Mouse (Mus musculus) kidney, embryonic 15.5 days (tissue): Measurements from ENCODE around the gene Rho. TPM values are rescaled to one million over a fixed set of nuclear protein-coding genes. Genes with fewer than 3 reads are reported as not detected.

Experiments
- ATAC-seq: fragments of 200-750 bp; cut with Nextera tagmentation; replicated peaks from 2 replicates; pipeline ENCODE4 v1.8.0; 2017; ENCODE audit warnings: moderate TSS enrichment; ENCODE audit not compliant: low FRiP score
- H3K27ac ChIP-seq: fragments of 300-500 bp; sonication (generic); 2 replicates; pipeline ENCODE4 v1.5.1; 2015; ENCODE audit warnings: mild to moderate bottlenecking, inconsistent platforms
- H3K27me3 ChIP-seq: fragments of 300-500 bp; sonication (generic); 2 replicates; pipeline ENCODE4 v1.6.1; 2015; ENCODE audit warnings: inconsistent platforms
- H3K36me3 ChIP-seq: fragments of 300-500 bp; sonication (generic); 2 replicates; pipeline ENCODE4 v1.6.1; 2015; ENCODE audit warnings: inconsistent platforms
- H3K4me1 ChIP-seq: fragments of 300-500 bp; sonication (generic); 2 replicates; pipeline ENCODE4 v1.6.1; 2015; ENCODE audit warnings: inconsistent platforms
- H3K4me2 ChIP-seq: fragments of 300-500 bp; sonication (generic); 2 replicates; pipeline ENCODE4 v1.6.1; 2015; ENCODE audit warnings: moderate library complexity, mild to moderate bottlenecking, inconsistent platforms
- H3K4me3 ChIP-seq: fragments of 300-500 bp; sonication (generic); replicated peaks from 2 replicates; pipeline ENCODE4 v1.5.1; 2015; ENCODE audit warnings: mild to moderate bottlenecking, inconsistent platforms
- H3K9ac ChIP-seq: fragments of 300-500 bp; sonication (generic); 2 replicates; pipeline ENCODE4 v1.6.1; 2015; ENCODE audit warnings: mild to moderate bottlenecking, inconsistent platforms
- H3K9me3 ChIP-seq: fragments of 300-500 bp; sonication (generic); replicated peaks from 2 replicates; pipeline ENCODE4 v1.6.1; 2016; ENCODE audit warnings: inconsistent platforms
- WGBS: fragments of 180-500 bp; shearing (Covaris S2); methylation state at CpG from one replicate; pipeline ENCODE4 v1.1.7; 2015; ENCODE audit warnings: mixed read lengths; 5-methylcytosine and 5-hydroxymethylcytosine counted together
- polyA plus RNA-seq: library from polyadenylated mRNA; unstranded; fragments of >200 nt; fragmentation: Nextera tagmentation; extraction: Ambion mirVana; gene quantifications from 2 replicates; pipeline ENCODE4 v1.2.1, GENCODE M21; 2015

Gene Rho
- polyA plus RNA-seq, 1 experiment from 2014 or later: 0.14 TPM

- no peak for ATAC-seq
- Histone ChIP-seq H3K9me3 (no peaks in the 10 kb centered on the region), H3K9ac (no peak overlapping the region), H3K4me2 (no peak overlapping the region), H3K4me1 (peaks cover 42% of the 10 kb centered on the region), H3K4me3 (no peak overlapping the region), H3K27me3 (no peaks in the 10 kb centered on the region), H3K27ac (peak overlapping the region; percentile 48; the same call in 1 of the 2 replicates), H3K36me3 (peaks cover 83% of the 10 kb centered on the region)
- WGBS: 89% methylated on average over 9 of the region's 9 CpGs
Measured at GRCm38 (mm10) chr6:115958445-115958844, 26.9 kb downstream of the Rho start.

GRCm38 (mm10) chr6:115959151-115959691 is 27.7 kb downstream of the Rho start:
- no peaks in the 10 kb centered on the region for H3K27me3 ChIP-seq
- ATAC-seq: no peak

GRCm38 (mm10) chr6:115960322-115960721 is 28.8 kb downstream of the Rho start:
- ATAC-seq: no peak
- H3K4me2 ChIP-seq: no peak overlapping the region
- H3K27me3 ChIP-seq: no peaks in the 10 kb centered on the region
- H3K9me3 ChIP-seq: no peaks in the 10 kb centered on the region
- H3K4me3 ChIP-seq: no peak overlapping the region
- H3K4me1 ChIP-seq: peaks cover 42% of the 10 kb centered on the region
- no peak overlapping the region for H3K27ac ChIP-seq
- H3K9ac ChIP-seq: no peak overlapping the region
- WGBS: 92% methylated on average over 19 of the region's 19 CpGs
- H3K36me3 ChIP-seq: peaks cover 82% of the 10 kb centered on the region

More at GRCm38 (mm10) chr6:115959151-115959691, 27.7 kb downstream of the Rho start:
- Histone ChIP-seq H3K9me3 (no peaks in the 10 kb centered on the region), H3K4me2 (no peak overlapping the region), H3K36me3 (peaks cover 84% of the 10 kb centered on the region), H3K4me1 (peaks cover 42% of the 10 kb centered on the region), H3K27ac (0 out of 2 replicates have a peak overlapping the region, but pooled peaks have one; percentile 48), H3K9ac (no peak overlapping the region), H3K4me3 (no peak overlapping the region)
- 72% methylated on average over 7 of the region's 7 CpGs for WGBS

GRCm38 (mm10) chr6:115961743-115962142 is 30.2 kb downstream of the Rho start:
- no peaks in the 10 kb centered on the region for H3K9me3 ChIP-seq
- peaks cover 83% of the 10 kb centered on the region for H3K36me3 ChIP-seq
- ATAC-seq: no peak
- H3K4me2 ChIP-seq: no peak overlapping the region
- H3K4me1 ChIP-seq: peaks cover 36% of the 10 kb centered on the region
- H3K9ac ChIP-seq: no peak overlapping the region
- no peak overlapping the region for H3K4me3 ChIP-seq
- H3K27ac ChIP-seq: no peak overlapping the region
- WGBS: 85% methylated on average over 3 of the region's 3 CpGs
- H3K27me3 ChIP-seq: no peaks in the 10 kb centered on the region

- peak; percentile 31 for ATAC-seq
- H3K36me3 ChIP-seq: peaks cover 91% of the 10 kb centered on the region
- no peak overlapping the region for H3K4me3 ChIP-seq
- H3K27ac ChIP-seq: no peak overlapping the region
- 48% methylated on average over 23 of the region's 23 CpGs for WGBS
- H3K27me3 ChIP-seq: no peaks in the 10 kb centered on the region
- no peak overlapping the region for H3K4me2 ChIP-seq
- no peaks in the 10 kb centered on the region for H3K9me3 ChIP-seq
- H3K9ac ChIP-seq: no peak overlapping the region
- peaks cover 27% of the 10 kb centered on the region for H3K4me1 ChIP-seq
Measured at GRCm38 (mm10) chr6:115962439-115963085, 31.0 kb downstream of the Rho start.

- no peak for ATAC-seq
- no peak overlapping the region for H3K4me2 ChIP-seq
- no peaks in the 10 kb centered on the region for H3K27me3 ChIP-seq
- H3K9ac ChIP-seq: no peak overlapping the region
- no peaks in the 10 kb centered on the region for H3K9me3 ChIP-seq
- H3K4me3 ChIP-seq: no peak overlapping the region
- peaks cover 94% of the 10 kb centered on the region for H3K36me3 ChIP-seq
- H3K27ac ChIP-seq: no peak overlapping the region
- H3K4me1 ChIP-seq: peaks cover 23% of the 10 kb centered on the region
- 71% methylated on average over 9 of the region's 9 CpGs for WGBS
Measured at GRCm38 (mm10) chr6:115963656-115964055, 32.1 kb downstream of the Rho start.

- Histone ChIP-seq H3K4me3 (no peak overlapping the region), H3K4me2 (no peak overlapping the region), H3K9me3 (no peaks in the 10 kb centered on the region), H3K9ac (no peak overlapping the region), H3K4me1 (peaks cover 25% of the 10 kb centered on the region), H3K36me3 (peaks cover 89% of the 10 kb centered on the region), H3K27me3 (no peaks in the 10 kb centered on the region), H3K27ac (no peak overlapping the region)
- no peak for ATAC-seq
- WGBS: 91% methylated on average over 19 of the region's 19 CpGs
Measured at GRCm38 (mm10) chr6:115966227-115966966, 34.8 kb downstream of the Rho start.

GRCm38 (mm10) chr6:115967291-115967880 is 35.8 kb downstream of the Rho start:
- Histone ChIP-seq H3K36me3 (peaks cover 83% of the 10 kb centered on the region), H3K9ac (no peak overlapping the region), H3K4me2 (no peak overlapping the region), H3K4me3 (no peak overlapping the region), H3K27me3 (no peaks in the 10 kb centered on the region), H3K4me1 (peaks cover 34% of the 10 kb centered on the region), H3K27ac (no peak overlapping the region), H3K9me3 (no peaks in the 10 kb centered on the region)
- ATAC-seq: no peak
- WGBS: 95% methylated on average over 15 of the region's 15 CpGs

GRCm38 (mm10) chr6:115968086-115968485 is 36.5 kb downstream of the Rho start:
- peaks cover 34% of the 10 kb centered on the region for H3K4me1 ChIP-seq
- H3K36me3 ChIP-seq: peaks cover 76% of the 10 kb centered on the region
- WGBS: 73% methylated on average over 5 of the region's 5 CpGs
- no peak overlapping the region for H3K4me3 ChIP-seq
- H3K4me2 ChIP-seq: no peak overlapping the region
- no peaks in the 10 kb centered on the region for H3K9me3 ChIP-seq
- no peaks in the 10 kb centered on the region for H3K27me3 ChIP-seq
- H3K9ac ChIP-seq: no peak overlapping the region
- H3K27ac ChIP-seq: no peak overlapping the region
- ATAC-seq: no peak

GRCm38 (mm10) chr6:115968700-115969099 is 37.2 kb downstream of the Rho start:
- Histone ChIP-seq H3K9me3 (no peaks in the 10 kb centered on the region), H3K4me2 (no peak overlapping the region), H3K4me1 (peaks cover 37% of the 10 kb centered on the region), H3K27me3 (no peaks in the 10 kb centered on the region), H3K36me3 (peaks cover 74% of the 10 kb centered on the region), H3K27ac (no peak overlapping the region), H3K9ac (no peak overlapping the region), H3K4me3 (no peak overlapping the region)
- WGBS: 81% methylated on average over 6 of the region's 6 CpGs
- no peak for ATAC-seq

- 72% methylated on average over 9 of the region's 9 CpGs for WGBS
- Histone ChIP-seq H3K36me3 (peaks cover 75% of the 10 kb centered on the region), H3K27me3 (no peaks in the 10 kb centered on the region), H3K27ac (no peak overlapping the region), H3K4me3 (no peak overlapping the region), H3K9ac (no peak overlapping the region), H3K9me3 (no peaks in the 10 kb centered on the region), H3K4me2 (no peak overlapping the region), H3K4me1 (peaks cover 40% of the 10 kb centered on the region)
- no peak for ATAC-seq
Measured at GRCm38 (mm10) chr6:115969103-115969502, 37.6 kb downstream of the Rho start.

GRCm38 (mm10) chr6:115969952-115970351 is 38.4 kb downstream of the Rho start:
- H3K27ac ChIP-seq: no peak overlapping the region
- no peak for ATAC-seq
- H3K4me2 ChIP-seq: no peak overlapping the region
- no peak overlapping the region for H3K9ac ChIP-seq
- peaks cover 40% of the 10 kb centered on the region for H3K4me1 ChIP-seq
- H3K9me3 ChIP-seq: no peaks in the 10 kb centered on the region
- H3K27me3 ChIP-seq: no peaks in the 10 kb centered on the region
- no peak overlapping the region for H3K4me3 ChIP-seq
- peaks cover 80% of the 10 kb centered on the region for H3K36me3 ChIP-seq
- WGBS: 56% methylated on average over 5 of the region's 6 CpGs
